Mouse (Mus musculus) lung, postnatal 0 days (tissue): ENCODE measurements around the gene Olfr71. TPM values are rescaled to one million over a fixed set of nuclear protein-coding genes. Genes with fewer than 3 reads are reported as not detected.

Source experiments
- ATAC-seq: fragments of 200-750 bp; cut with Nextera tagmentation; 2 replicates; pipeline ENCODE4 v1.8.0; 2017; ENCODE audit warnings: moderate library complexity
- DNase-seq: peaks from one replicate; pipeline ENCODE4 v3.0.0-alpha.2; 2016; ENCODE audit warnings: low spot score
- H3K27ac ChIP-seq: fragments of 300-500 bp; sonication (generic); 2 replicates; pipeline ENCODE4 v1.5.1; 2014; ENCODE audit warnings: antibody characterized with exemption, mild to moderate bottlenecking, low read length, mixed read lengths
- H3K27me3 ChIP-seq: fragments of 300-500 bp; sonication (generic); replicated peaks from 2 replicates; pipeline ENCODE4 v1.6.1; 2014; ENCODE audit warnings: low read length, mixed read lengths; ENCODE audit not compliant: insufficient read depth
- H3K36me3 ChIP-seq: fragments of 300-500 bp; sonication (generic); 2 replicates; pipeline ENCODE4 v1.6.1; 2014; ENCODE audit warnings: low read length, mixed read lengths; ENCODE audit not compliant: insufficient read depth
- H3K4me1 ChIP-seq: fragments of 300-500 bp; sonication (generic); 2 replicates; pipeline ENCODE4 v1.6.1; 2014; ENCODE audit warnings: antibody characterized with exemption, low read depth, low read length, mixed read lengths; ENCODE audit not compliant: insufficient read depth
- H3K4me2 ChIP-seq: fragments of 300-500 bp; sonication (generic); replicated peaks from 2 replicates; pipeline ENCODE4 v1.6.1; 2014; ENCODE audit warnings: low read depth, mild to moderate bottlenecking, low read length, moderate library complexity, mixed read lengths
- H3K4me3 ChIP-seq: fragments of 300-500 bp; sonication (generic); 2 replicates; pipeline ENCODE4 v1.5.1; 2014; ENCODE audit warnings: low read depth, low read length
- H3K9ac ChIP-seq: fragments of 300-500 bp; sonication (generic); replicated peaks from 2 replicates; pipeline ENCODE4 v1.6.1; 2014; ENCODE audit warnings: low read depth, mild to moderate bottlenecking
- H3K9me3 ChIP-seq: fragments of 300-500 bp; sonication (generic); 2 replicates; pipeline ENCODE4 v1.6.1; 2016; ENCODE audit warnings: low read length, mixed read lengths
- CTCF ChIP-seq: IDR thresholded peaks from 2 replicates; pipeline ENCODE4 v1.5.1; 2016; ENCODE audit warnings: antibody characterized with exemption, mild to moderate bottlenecking
- EP300 ChIP-seq: IDR thresholded peaks from 2 replicates; pipeline ENCODE4 v1.6.1; 2016; ENCODE audit warnings: antibody characterized with exemption, mild to moderate bottlenecking, control low read depth
- WGBS: fragments of 180-500 bp; shearing (Covaris S2); extraction: QIAGEN DNeasy Blood & Tissue Kit; methylation state at CpG from one replicate; pipeline ENCODE4 v1.1.7; 2014; 5-methylcytosine and 5-hydroxymethylcytosine counted together
- polyA plus RNA-seq: library from polyadenylated mRNA; unstranded; fragments of >200 nt; fragmentation: Nextera tagmentation; extraction: Ambion mirVana; gene quantifications from 2 replicates; pipeline ENCODE4 v1.2.1, GENCODE M21; 2015

Gene Olfr71
- polyA plus RNA-seq, 1 experiment from 2014 or later: 0.17 TPM

DNA sequence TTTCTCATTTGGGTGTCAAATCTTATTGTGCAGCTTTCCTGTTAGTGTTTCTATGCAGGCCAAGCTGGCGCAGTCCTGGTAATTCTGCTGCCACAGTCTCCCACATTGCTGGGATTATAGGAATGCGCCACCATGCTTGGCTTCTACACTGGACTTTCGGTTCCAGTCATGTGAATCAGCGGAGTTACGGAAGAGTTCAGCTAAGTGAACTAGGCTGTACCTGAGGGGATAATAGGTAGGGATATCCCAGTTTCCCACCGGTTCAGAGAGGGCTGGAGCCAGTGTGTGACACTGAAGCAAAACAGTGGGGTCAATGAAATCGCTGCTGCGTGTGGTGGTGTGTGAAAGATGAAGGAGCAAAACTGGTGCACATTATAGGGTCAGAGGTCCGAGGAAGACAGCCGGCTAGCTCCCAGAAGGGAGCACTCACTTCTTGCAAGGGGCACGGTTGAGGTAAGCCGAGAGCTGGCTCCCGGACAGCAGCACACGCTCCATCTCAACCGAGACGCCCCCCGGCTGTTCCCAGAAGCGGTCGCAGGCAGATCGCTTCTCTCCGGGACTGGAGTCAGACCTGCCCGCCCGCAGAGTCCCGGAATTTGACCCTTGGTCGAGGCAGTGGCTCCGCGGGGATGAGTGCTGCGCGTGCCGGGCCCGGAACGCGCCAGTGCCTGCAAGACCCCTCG is 54.3 kb downstream of the Olfr71 start:
- H3K27me3 ChIP-seq: no peaks in the 10 kb centered on the region
- WGBS: 11% methylated on average over 23 of the region's 34 CpGs
- H3K4me1 ChIP-seq: peaks cover 5% of the 10 kb centered on the region; the same call in 1 of the 2 replicates
- H3K4me2 ChIP-seq: peak overlapping the region; percentile 83
- H3K9me3 ChIP-seq: no peaks in the 10 kb centered on the region
- peak overlapping the region; percentile 66 for H3K9ac ChIP-seq
- DNase-seq (no peak), ATAC-seq (peak; percentile 16)
- peak overlapping the region; percentile 86 for H3K27ac ChIP-seq
- no peaks in the 10 kb centered on the region for H3K36me3 ChIP-seq
- H3K4me3 ChIP-seq: peak overlapping the region; percentile 61
- TF ChIP-seq EP300 (no peak), CTCF (no peak; the same call in 1 of the 2 replicates)

Other genes with a start within 250 kb of the Olfr71 start
- not detected in 2 replicates for gene Sit1, start 226.5 kb downstream of the Olfr71 start, polyA plus RNA-seq
- 81.0 and 82.7 TPM in 2 replicates for gene Ccdc107, start 217.4 kb downstream of the Olfr71 start, polyA plus RNA-seq
- gene Arhgef39, start 210.6 kb downstream of the Olfr71 start, polyA plus RNA-seq: 2.4 and 3.5 TPM in 2 replicates
- gene Car9, start 203.3 kb downstream of the Olfr71 start, polyA plus RNA-seq: 2.1 and 2.6 TPM in 2 replicates
- 84.8 and 89.0 TPM in 2 replicates for gene Tpm2, start 186.5 kb downstream of the Olfr71 start, polyA plus RNA-seq
- gene Creb3, start 147.9 kb downstream of the Olfr71 start, polyA plus RNA-seq: 115 and 126 TPM in 2 replicates
- gene Tln1, start 147.6 kb downstream of the Olfr71 start, polyA plus RNA-seq: 75.6 and 104 TPM in 2 replicates
- 13.7 and 15.7 TPM in 2 replicates for gene Rgp1, start 131.5 kb downstream of the Olfr71 start, polyA plus RNA-seq
- 12.7 and 14.4 TPM in 2 replicates for gene Gba2, start 131.4 kb downstream of the Olfr71 start, polyA plus RNA-seq
- gene Msmp, start 125.8 kb downstream of the Olfr71 start, polyA plus RNA-seq: 0.87 TPM in 1 of 2 replicates, not detected in the other
- gene Npr2, start 78.3 kb downstream of the Olfr71 start, polyA plus RNA-seq: 11.9 and 12.8 TPM in 2 replicates
- gene Spag8, start 56.7 kb downstream of the Olfr71 start, polyA plus RNA-seq: 10.4 and 10.8 TPM in 2 replicates
- 128 and 132 TPM in 2 replicates for gene Hint2, start 53.8 kb downstream of the Olfr71 start, polyA plus RNA-seq
- gene Tmem8b, start 41.3 kb downstream of the Olfr71 start, polyA plus RNA-seq: 2.5 and 3.1 TPM in 2 replicates
- 2.5 TPM in 2 replicates for gene Fam221b, start 41.1 kb downstream of the Olfr71 start, polyA plus RNA-seq
- gene Olfr70, start 9.4 kb downstream of the Olfr71 start, polyA plus RNA-seq: not detected in 2 replicates
- 11.8 and 19.3 TPM in 2 replicates for gene Hrct1, start 16.9 kb upstream of the Olfr71 start, polyA plus RNA-seq
- gene Spaar, start 19.8 kb upstream of the Olfr71 start, polyA plus RNA-seq: 5.7 and 8.1 TPM in 2 replicates
- gene Olfr159, start 60.8 kb upstream of the Olfr71 start, polyA plus RNA-seq: not detected in 2 replicates
- gene Olfr156, start 113.6 kb upstream of the Olfr71 start, polyA plus RNA-seq: not detected in 2 replicates
- gene Olfr157, start 129.9 kb upstream of the Olfr71 start, polyA plus RNA-seq: not detected in 2 replicates
- not detected in 2 replicates for gene Olfr155, start 141.3 kb upstream of the Olfr71 start, polyA plus RNA-seq
- gene Reck, start 165.3 kb upstream of the Olfr71 start, polyA plus RNA-seq: 13.6 TPM in 2 replicates
- gene Glipr2, start 247.1 kb upstream of the Olfr71 start, polyA plus RNA-seq: 37.9 and 41.4 TPM in 2 replicates